Mouse (Mus musculus) kidney, postnatal 25 days (tissue): ENCODE measurements around the gene 6430571L13Rik.

Experiments used
- DNase-seq, 2 experiments: peaks; one replicate each; pipeline ENCODE4 v3.0.0; 2021; ENCODE audit warnings: mixed read lengths in 2 of 2

The 6430571L13Rik gene

GRCm38 (mm10) chr9:107386722-107387121, 46.3 kb downstream of the 6430571L13Rik start:
- peak in 1 of 2 experiments; percentile 72 for DNase-seq

- DNase-seq: no peak
These were observed 47.3 kb downstream of the 6430571L13Rik start for GRCm38 (mm10) chr9:107387708-107388107.

GRCm38 (mm10) chr9:107388263-107388662, 47.9 kb downstream of the 6430571L13Rik start:
- no peak for DNase-seq

GRCm38 (mm10) chr9:107396397-107396796, 56.0 kb downstream of the 6430571L13Rik start:
- no peak for DNase-seq

- no peak for DNase-seq
These were observed 58.6 kb downstream of the 6430571L13Rik start for GRCm38 (mm10) chr9:107398968-107399367.

- peak; percentile 44 to 80 for DNase-seq
These were observed 59.1 kb downstream of the 6430571L13Rik start, which contains the start of gene Cacna2d2 for GRCm38 (mm10) chr9:107399491-107399971. Gene Cacna2d2, plus strand, starts transcription at chr9:107399612.

GRCm38 (mm10) chr9:107400060-107400511, 59.7 kb downstream of the 6430571L13Rik start:
- DNase-seq: no peak

GRCm38 (mm10) chr9:107400666-107401285, 60.4 kb downstream of the 6430571L13Rik start:
- no peak for DNase-seq
